Mouse (Mus musculus) C2C12 (cell line): Measurements from ENCODE around the gene Mfsd4a.

Experiments
- CTCF ChIP-seq: IDR thresholded peaks from one replicate; pipeline ENCODE4 v1.5.1; 2011; ENCODE audit not compliant: control insufficient read depth, insufficient read depth, insufficient read length
- FOSL1 ChIP-seq: IDR thresholded peaks from one replicate; pipeline ENCODE4 v1.8.0; 2011; ENCODE audit warnings: mild to moderate bottlenecking, low read length; ENCODE audit not compliant: poor library complexity, insufficient read depth, severe bottlenecking
- MAX ChIP-seq: IDR thresholded peaks from one replicate; pipeline ENCODE4 v1.6.1; 2011; ENCODE audit warnings: mild to moderate bottlenecking, control low read depth
- MYOD1 ChIP-seq: IDR thresholded peaks from one replicate; pipeline ENCODE4 v1.6.1; 2011; ENCODE audit warnings: low read depth; ENCODE audit not compliant: control insufficient read depth, insufficient read length
- MYOG ChIP-seq: IDR thresholded peaks from one replicate; pipeline ENCODE4 v1.6.1; 2011; ENCODE audit not compliant: control insufficient read depth, insufficient read length; ENCODE audit errors: extremely low read depth

- TF ChIP-seq CTCF (no peak), MYOD1 (no peak), MAX (no peak), MYOG (no peak), FOSL1 (no peak)
Measured at GRCm38 (mm10) chr1:132111411-132111810, 43.5 kb upstream of the Mfsd4a start.
